Mouse (Mus musculus) gastrocnemius, adult 8-10 months (tissue): ENCODE data around the gene Tmem91. TPM values are rescaled to one million over a fixed set of nuclear protein-coding genes. Genes with fewer than 3 reads are reported as not detected.

Experiments used
- DNase-seq, 2 experiments: peaks; one replicate each; pipeline ENCODE4 v3.0.0; 2022; ENCODE audit warnings: low spot score in 2 of 2
- total RNA-seq, 4 experiments: library from RNA; stranded (reverse); gene quantifications; 2 replicates each; pipeline ENCODE4 v1.2.4; 2022

Tmem91 gene
- total RNA-seq, 4 experiments from 2014 or later = not detected

DNA sequence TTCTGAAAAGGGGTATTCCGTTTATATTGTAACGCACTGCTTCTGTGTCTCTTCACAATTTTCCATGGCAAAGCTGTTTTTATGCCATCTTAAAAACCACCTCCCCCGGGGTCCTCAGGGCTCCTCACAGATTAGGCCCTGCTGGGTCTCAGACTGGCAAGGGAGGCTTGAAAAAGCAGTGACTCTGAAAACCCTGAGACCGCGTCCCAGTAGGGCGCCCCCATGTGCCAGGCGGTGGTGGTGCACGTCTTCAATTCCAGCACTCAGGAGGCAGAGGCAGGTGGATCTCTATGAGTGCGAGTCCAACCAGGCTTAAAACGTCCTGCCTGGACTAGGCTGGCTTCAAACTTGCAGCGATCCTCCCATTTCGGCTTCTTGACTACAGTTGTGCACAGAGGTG lies 25.8 kb upstream of the Tmem91 start:
- DNase-seq = no peak

- no peak for DNase-seq
Measured at GRCm38 (mm10) chr7:25699851-25700250, 24.9 kb upstream of the Tmem91 start.

- no peak for DNase-seq
Measured at GRCm38 (mm10) chr7:25694104-25694503, 19.1 kb upstream of the Tmem91 start.

GRCm38 (mm10) chr7:25690051-25690450 lies 15.1 kb upstream of the Tmem91 start:
- DNase-seq = no peak

DNA sequence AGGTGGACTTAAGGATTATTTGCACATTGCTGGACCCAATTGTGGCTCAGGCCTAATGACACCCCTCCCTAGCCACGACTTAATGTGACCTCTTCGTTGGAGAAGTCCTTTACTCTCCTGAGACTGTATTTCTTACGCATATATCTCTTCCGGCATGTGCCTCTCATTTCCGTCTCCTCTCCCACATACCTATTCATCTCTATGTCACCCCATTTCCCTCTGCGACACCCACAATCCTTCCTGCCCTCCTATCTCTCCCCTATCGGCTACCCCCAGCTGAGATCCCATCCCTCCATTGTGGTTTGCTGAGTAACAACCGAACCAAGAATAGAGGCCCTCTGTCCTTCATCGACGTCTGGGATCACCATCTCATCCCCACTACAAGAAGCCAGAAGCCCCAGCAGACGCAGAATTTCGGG lies 14.6 kb upstream of the Tmem91 start:
- DNase-seq = no peak

- DNase-seq = peak in 1 of 2 experiments; percentile 61
Measured at GRCm38 (mm10) chr7:25688810-25689586, 14.0 kb upstream of the Tmem91 start.

DNA sequence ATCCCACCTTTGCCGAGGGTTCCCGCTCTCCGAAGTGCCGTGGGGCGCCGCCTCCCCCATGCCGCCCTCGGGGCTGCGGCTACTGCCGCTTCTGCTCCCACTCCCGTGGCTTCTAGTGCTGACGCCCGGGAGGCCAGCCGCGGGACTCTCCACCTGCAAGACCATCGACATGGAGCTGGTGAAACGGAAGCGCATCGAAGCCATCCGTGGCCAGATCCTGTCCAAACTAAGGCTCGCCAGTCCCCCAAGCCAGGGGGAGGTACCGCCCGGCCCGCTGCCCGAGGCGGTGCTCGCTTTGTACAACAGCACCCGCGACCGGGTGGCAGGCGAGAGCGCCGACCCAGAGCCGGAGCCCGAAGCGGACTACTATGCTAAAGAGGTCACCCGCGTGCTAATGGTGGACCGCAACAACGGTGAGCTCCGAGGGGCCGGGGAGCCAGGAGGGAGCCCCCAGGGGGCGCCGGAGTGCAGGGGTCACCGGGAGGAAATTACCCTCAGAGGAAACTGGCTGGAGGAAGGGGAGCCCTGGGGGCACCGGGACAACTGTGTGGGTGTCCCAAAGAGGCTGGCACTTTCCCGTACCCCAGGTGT lies 12.9 kb upstream of the Tmem91 start:
- peak in 1 of 2 experiments; percentile 35 for DNase-seq

DNA sequence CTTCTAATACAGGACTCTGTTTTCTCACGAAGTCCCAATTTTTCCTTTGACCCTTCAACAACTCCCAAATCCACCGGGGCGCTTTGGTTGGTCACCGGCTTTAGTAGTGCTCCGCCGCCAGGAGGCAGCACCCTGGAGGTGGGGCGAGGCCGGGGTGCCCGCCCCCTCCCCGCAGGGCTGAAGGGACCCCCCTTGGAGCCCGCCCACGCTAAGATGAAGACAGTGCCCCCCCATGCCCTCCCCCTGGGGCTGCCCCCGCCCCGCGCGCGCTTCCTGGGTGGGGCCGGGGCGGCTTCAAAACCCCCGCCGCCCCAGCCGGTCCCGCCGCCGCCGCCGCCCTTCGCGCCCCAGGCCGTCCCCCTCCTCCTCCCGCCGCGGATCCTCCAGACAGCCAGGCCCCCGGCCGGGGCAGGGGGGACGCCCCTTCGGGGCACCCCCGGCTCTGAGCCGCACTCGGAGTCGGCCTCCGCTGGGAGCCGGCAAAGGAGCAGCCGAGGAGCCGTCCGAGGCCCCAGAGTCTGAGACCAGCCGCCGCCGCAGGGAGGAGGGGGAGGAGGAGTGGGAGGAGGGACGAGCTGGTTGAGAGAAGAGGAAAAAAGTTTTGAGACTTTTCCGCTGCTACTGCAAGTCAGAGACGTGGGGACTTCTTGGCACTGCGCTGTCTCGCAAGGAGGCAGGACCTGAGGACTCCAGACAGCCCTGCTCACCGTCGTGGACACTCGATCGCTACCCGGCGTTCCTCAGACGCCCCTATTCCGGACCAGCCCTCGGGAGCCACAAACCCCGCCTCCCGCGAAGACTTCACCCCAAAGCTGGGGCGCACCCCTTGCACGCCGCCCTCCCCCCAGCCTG lies 11.9 kb upstream of the Tmem91 start, which contains the start of gene Tgfb1:
Gene Tgfb1 (plus strand): TSS at position 323 of the 852 bp plus-strand sequence.
- peak; percentile 51 to 64 for DNase-seq

DNA sequence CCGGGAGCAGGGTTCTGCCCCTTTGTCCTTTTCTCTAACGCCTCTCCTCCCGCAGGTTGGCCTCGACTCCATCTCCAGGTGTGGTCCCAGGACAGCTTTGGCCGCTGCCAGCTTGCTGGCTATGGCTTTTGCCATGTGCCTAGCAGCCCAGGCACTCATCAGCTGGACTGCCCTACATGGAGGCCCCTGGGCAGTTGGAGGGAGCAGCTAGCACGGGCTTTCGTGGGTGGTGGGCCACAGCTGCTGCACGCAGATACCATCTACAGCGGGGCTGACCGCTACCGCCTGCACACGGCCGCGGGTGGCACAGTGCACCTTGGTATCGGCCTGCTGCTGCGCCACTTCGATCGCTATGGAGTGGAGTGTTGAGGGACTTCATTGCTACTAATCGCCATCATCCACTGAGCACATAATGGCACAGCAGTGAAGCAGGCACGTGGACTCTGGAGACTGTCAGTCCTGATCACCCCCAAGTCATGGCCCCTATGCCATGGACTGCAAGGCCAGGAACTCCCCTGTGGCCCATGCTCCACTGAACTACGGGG lies 11.0 kb upstream of the Tmem91 start:
- DNase-seq = no peak

DNA sequence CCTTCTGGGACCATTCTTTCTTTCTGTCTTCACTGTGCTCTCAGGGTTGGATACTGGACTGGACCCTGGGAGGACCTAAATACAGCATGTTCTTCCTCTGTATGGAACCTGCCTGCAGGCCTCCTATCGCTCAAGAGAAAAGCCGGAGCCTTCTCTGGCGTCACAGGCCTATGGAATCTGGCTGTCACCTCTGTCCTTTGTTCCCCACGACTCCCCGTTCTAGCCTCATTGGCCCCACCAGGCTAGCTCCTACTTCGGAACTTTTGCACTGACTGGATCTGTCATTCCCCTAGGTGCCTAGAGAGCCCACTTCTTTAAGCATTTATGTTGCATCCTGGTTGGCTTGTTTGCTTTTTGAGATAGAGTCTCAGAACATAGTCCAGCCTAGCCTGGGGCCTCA lies 9.7 kb upstream of the Tmem91 start:
- DNase-seq = no peak

- no peak for DNase-seq
Measured at GRCm38 (mm10) chr7:25683474-25684180, 8.7 kb upstream of the Tmem91 start.

DNA sequence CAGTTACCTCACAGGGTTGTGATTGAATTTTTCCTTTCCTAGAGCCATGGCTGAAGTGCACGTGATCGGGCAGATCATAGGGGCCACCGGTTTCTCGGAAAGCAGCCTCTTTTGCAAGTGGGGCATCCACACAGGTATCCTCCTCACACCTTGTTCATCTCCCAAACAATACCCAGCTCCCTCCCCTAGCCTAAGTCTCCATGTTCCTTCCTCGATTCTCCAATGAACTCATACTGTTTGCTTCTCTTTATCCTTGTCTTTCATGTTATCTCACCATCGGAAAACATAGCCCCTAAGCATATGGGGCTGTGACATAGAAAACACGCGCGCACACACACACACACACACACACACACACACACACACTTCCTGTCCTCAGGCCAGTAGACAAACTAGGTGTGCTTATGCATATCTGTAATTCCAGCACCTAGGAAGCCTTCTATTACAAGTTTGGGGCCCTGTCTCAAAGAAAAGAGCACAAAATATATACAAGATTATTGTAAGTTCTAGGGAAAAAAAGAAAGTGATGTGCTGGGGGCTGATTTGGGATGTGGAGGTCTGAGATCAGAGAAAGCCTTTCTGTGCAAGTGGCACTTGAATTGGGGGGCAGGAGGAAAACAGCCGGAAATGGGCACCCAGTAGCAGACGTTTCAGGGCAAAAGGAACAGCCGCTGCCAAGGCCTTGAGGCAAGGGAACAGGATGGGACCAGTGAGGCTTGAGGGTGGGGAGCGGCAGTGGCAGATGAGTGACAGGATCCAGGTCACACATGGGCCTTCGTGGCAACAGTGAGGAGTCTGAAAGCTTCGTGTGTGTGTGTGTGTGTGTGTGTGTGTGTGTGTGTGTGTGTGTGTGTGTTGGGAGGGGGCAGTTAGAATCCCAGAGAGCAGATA lies 6.6 kb upstream of the Tmem91 start:
- no peak for DNase-seq

GRCm38 (mm10) chr7:25680514-25681258 lies 5.7 kb upstream of the Tmem91 start, which contains the start of gene B9d2:
TSS of gene B9d2 (plus strand) at chr7:25680780.
- DNase-seq = peak; percentile 94 to 95

- no peak for DNase-seq
Measured at GRCm38 (mm10) chr7:25679971-25680370, 5.0 kb upstream of the Tmem91 start.

DNA sequence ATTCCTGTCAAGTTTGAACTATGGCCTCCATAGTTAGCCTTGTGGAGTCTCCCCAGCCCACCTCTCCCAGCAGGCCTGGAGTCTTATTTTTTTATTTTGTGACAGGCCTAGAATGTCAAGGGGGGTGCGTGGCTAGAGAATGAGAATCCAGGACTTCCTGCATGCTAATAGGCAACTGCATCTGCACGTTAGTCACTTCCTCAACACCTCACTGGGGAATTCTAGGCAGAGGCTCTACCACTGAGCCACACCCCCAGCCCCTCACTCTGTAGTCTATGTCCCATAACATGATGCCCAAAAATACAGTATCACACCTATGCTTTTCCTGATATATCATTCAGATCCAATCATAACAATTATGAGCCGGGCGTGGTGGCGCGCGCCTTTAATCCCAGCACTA lies 2.0 kb upstream of the Tmem91 start:
- DNase-seq = no peak

DNA sequence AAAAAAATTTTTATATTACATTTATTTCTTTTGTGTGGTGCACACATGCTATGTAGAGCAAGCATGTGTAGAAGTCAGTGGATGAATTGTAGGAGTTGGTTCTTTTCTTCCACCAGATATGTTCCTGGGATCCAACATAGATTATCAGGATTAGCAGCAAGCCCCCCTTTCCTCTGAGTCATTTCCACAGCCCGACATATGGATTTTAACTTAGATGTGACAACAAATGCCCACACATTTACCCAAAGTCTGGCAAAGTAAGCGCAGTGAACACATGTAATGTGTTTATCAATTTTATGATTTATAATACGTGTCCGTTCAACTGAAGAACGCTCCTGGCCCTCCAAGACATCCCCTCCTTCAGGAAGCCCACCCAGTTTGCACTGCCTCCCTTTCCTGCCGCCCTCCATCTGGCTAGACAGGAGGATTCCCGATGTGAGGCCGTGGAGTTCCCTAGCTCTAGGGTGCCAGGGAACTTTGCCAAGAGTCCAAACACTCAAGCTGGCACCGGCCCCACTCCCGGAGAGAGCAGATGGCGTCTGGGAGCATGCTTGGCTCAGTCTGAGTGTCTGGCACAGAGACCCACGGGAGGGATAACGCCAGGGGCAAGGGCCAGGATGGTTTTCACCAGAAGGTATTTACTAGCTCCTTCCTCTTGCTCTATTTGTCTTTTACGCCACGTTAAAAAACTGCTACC lies 1.3 kb upstream of the Tmem91 start:
- DNase-seq = peak; percentile 45 to 70

GRCm38 (mm10) chr7:25675405-25675804 lies 439 bp upstream of the Tmem91 start:
- no peak for DNase-seq

DNA sequence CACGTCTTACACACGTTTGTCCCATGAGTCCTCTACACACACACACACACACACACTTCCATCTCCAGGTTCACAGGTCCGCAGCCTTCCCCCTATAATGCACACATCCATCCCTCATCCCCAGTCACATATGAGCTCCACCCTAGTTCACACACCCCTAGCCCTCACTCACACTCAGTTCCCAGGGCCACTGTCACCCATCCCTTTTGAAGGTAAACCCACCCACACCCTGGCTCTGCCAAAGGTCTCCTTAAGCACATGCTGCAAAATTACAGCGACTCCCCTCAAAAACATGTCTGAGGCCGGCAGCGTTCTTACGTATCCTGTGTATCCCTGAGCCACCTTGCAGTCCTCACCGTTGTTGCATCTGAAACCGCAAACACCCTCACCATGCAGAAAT lies 669 bp downstream of the Tmem91 start:
- no peak for DNase-seq

- no peak for DNase-seq
Measured at GRCm38 (mm10) chr7:25672442-25672841, 2.5 kb downstream of the Tmem91 start.
